Mouse (Mus musculus): ENCODE measurements at regions not wholly inside any gene's neighbourhood (a gene's known extent, or its start where the extent isn't known, plus 50 kb on each side); places are given as distances from the start of the nearest gene placed in this dataset.

DNA sequence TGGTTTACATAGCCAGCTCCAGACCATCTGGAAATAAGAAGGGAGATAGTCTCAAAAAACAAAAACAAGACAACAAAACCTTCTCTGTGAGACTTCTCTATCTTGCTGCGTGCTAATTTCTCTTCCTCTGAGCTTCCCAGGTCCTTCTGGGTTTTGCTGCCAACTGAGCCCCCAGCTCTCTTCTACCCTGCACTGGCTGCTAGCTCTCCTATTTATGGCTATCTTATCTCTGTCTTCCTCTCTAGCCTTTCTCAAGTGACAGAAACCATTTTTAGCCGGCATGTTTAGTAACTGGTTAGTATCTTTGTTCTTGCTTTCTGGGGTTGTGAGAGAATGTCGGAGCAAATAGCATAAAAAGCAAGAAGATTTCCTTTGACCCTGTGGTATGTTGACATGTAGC, 1172.1 kb downstream of the 4930447A16Rik start:
- no peak overlapping the region for H3K4me3 ChIP-seq (ENCODE audit: low read depth, low read length)
- no peak overlapping the region for H3K27ac ChIP-seq (ENCODE audit: low read depth, low read length)
- no peaks in the 10 kb centered on the region for H3K4me1 ChIP-seq (ENCODE audit: control insufficient read depth, insufficient read depth, low read length)
- no peaks in the 10 kb centered on the region for H3K9me3 ChIP-seq (replicated peaks; ENCODE audit: control insufficient read depth, low read length)
- DNase-seq (ENCODE audit: low spot score) (no peak), ATAC-seq (no peak)
- 95% methylated on average over 3 of the region's 3 CpGs for WGBS
- H3K27me3 ChIP-seq (replicated peaks; ENCODE audit: control insufficient read depth, insufficient read depth, low read length) = no peaks in the 10 kb centered on the region
- no peak overlapping the region for H3K4me2 ChIP-seq (ENCODE audit: low read length)
- no peaks in the 10 kb centered on the region for H3K36me3 ChIP-seq (ENCODE audit: control insufficient read depth, insufficient read depth, low read length)
- H3K9ac ChIP-seq (ENCODE audit: low read length) = no peak overlapping the region

DNA sequence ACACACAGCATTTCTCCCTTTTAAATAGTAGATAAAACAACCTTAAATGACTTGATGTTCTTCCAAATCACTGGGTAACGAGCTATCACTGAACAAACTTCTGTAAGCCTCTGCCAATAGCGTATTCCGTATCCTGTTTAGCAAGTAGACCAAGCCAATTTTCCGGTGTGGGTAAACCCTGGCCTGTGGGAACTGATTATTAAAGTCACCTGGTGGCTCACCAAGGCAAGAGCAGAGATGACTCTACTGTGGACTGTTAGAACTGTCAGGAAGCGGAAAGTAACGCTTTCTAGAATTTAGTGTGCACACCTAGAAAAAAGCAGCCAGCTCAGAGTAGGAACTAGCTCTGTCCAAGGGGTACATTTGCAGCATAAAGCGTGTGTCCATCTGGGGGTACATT, 1176.1 kb downstream of the 4930447A16Rik start:
- Histone ChIP-seq H3K4me1 (ENCODE audit: control insufficient read depth, insufficient read depth, low read length) (no peaks in the 10 kb centered on the region), H3K4me3 (ENCODE audit: low read depth, low read length) (no peak overlapping the region), H3K4me2 (ENCODE audit: low read length) (no peak overlapping the region), H3K27ac (ENCODE audit: low read depth, low read length) (no peak overlapping the region), H3K9ac (ENCODE audit: low read length) (no peak overlapping the region), H3K27me3 (replicated peaks; ENCODE audit: control insufficient read depth, insufficient read depth, low read length) (no peaks in the 10 kb centered on the region), H3K36me3 (ENCODE audit: control insufficient read depth, insufficient read depth, low read length) (no peaks in the 10 kb centered on the region), H3K9me3 (replicated peaks; ENCODE audit: control insufficient read depth, low read length) (no peaks in the 10 kb centered on the region)
- no peak for DNase-seq (ENCODE audit: low spot score)
- no peak for ATAC-seq
- 80% methylated on average over 7 of the region's 7 CpGs for whole genome bisulfite sequencing

DNA sequence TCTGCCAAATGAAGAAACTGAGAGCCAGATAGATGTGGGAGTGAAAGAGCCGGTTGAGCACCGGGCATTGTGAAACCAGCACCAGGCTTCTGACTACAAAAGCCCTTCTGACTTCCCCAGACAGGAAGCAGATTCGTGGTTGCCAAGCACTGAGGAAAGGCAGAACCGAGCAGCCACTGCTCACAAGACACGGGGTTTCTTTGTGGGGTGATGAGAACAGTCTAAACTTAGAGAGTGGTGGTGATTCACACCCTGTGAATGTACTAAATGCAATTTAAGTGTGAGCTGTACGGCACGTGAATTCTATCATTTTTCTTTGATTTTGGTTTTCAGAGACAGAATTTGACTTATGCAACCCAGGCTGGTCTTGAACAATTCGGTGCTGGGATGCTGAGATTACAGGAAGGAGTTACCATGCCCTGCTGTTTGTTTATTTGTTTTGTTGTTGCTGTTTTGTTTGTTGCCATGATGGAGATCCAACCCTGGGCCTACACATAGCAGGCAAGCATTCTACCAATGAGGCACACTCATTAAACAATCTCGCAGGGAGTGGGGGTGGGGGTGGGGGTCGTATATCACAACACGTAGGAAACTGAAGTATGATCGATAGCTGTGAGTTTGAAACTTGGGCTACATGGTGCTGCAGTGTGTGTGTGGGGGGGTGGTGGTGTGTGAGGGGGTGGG, 1177.0 kb downstream of the 4930447A16Rik start:
- Histone ChIP-seq H3K9me3 (replicated peaks; ENCODE audit: control insufficient read depth, low read length) (no peaks in the 10 kb centered on the region), H3K4me1 (ENCODE audit: control insufficient read depth, insufficient read depth, low read length) (no peaks in the 10 kb centered on the region), H3K27me3 (replicated peaks; ENCODE audit: control insufficient read depth, insufficient read depth, low read length) (no peaks in the 10 kb centered on the region), H3K9ac (ENCODE audit: low read length) (no peak overlapping the region), H3K4me2 (ENCODE audit: low read length) (no peak overlapping the region), H3K36me3 (ENCODE audit: control insufficient read depth, insufficient read depth, low read length) (no peaks in the 10 kb centered on the region), H3K27ac (ENCODE audit: low read depth, low read length) (no peak overlapping the region), H3K4me3 (ENCODE audit: low read depth, low read length) (no peak overlapping the region)
- no peak for ATAC-seq
- no peak for DNase-seq (ENCODE audit: low spot score)
- WGBS = 77% methylated on average over 12 of the region's 12 CpGs

DNA sequence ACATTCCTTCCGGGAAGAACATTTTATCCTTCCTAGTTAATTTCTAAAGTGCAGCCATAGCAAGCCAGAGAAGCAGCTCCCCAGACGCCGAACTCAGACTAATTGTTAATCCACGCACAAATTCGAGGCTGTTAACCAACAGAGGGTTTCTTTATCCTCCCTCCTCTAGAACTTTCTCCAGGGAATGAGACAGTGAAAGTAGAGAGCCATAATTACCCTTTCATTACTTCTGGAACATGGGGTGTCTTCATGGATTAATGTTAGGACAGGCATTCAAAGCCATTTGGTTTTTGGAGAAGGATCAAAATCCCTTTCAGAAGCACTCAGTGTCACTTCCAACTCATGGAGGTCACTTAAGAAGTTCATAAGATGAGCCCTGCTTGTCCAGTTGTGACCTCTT, 1178.6 kb downstream of the 4930447A16Rik start:
- no peaks in the 10 kb centered on the region for H3K27me3 ChIP-seq (replicated peaks; ENCODE audit: control insufficient read depth, insufficient read depth, low read length)
- no peak overlapping the region for H3K9ac ChIP-seq (ENCODE audit: low read length)
- H3K4me3 ChIP-seq (ENCODE audit: low read depth, low read length) = no peak overlapping the region
- 58% methylated on average over 5 of the region's 5 CpGs for WGBS
- H3K4me1 ChIP-seq (ENCODE audit: control insufficient read depth, insufficient read depth, low read length) = no peaks in the 10 kb centered on the region
- H3K4me2 ChIP-seq (ENCODE audit: low read length) = no peak overlapping the region
- no peaks in the 10 kb centered on the region for H3K9me3 ChIP-seq (replicated peaks; ENCODE audit: control insufficient read depth, low read length)
- H3K27ac ChIP-seq (ENCODE audit: low read depth, low read length) = no peak overlapping the region
- DNase-seq (ENCODE audit: low spot score) (no peak), ATAC-seq (no peak)
- H3K36me3 ChIP-seq (ENCODE audit: control insufficient read depth, insufficient read depth, low read length) = no peaks in the 10 kb centered on the region

DNA sequence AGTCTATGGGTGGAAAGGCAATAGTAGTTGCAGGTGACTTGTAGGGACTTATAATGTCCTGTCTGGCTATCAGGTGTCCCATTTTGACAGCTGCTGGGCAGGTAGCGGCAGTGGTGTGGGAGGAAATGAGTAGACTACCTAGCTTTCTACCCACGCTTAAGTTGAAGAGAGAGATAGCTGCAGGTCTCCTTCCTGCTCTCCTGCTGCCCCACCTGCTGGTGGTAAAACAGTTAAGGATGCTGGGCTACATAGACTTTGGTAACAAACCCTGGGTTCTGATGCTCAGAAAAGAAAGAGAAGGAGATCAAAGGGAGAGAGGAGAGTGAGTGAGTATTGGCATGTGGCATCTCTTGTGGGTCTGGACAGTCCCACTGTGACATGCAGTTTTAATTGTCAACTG, 1182.0 kb downstream of the 4930447A16Rik start:
- H3K27me3 ChIP-seq (replicated peaks; ENCODE audit: control insufficient read depth, insufficient read depth, low read length) = no peaks in the 10 kb centered on the region
- no peak for ATAC-seq
- 66% methylated on average over 2 of the region's 2 CpGs for WGBS
- H3K27ac ChIP-seq (ENCODE audit: low read depth, low read length) = no peak overlapping the region
- no peaks in the 10 kb centered on the region for H3K9me3 ChIP-seq (replicated peaks; ENCODE audit: control insufficient read depth, low read length)
- H3K4me3 ChIP-seq (ENCODE audit: low read depth, low read length) = no peak overlapping the region
- no peaks in the 10 kb centered on the region for H3K36me3 ChIP-seq (ENCODE audit: control insufficient read depth, insufficient read depth, low read length)
- H3K4me1 ChIP-seq (ENCODE audit: control insufficient read depth, insufficient read depth, low read length) = no peaks in the 10 kb centered on the region
- H3K4me2 ChIP-seq (ENCODE audit: low read length) = no peak overlapping the region
- no peak for DNase-seq (ENCODE audit: low spot score)
- H3K9ac ChIP-seq (ENCODE audit: low read length) = no peak overlapping the region

DNA sequence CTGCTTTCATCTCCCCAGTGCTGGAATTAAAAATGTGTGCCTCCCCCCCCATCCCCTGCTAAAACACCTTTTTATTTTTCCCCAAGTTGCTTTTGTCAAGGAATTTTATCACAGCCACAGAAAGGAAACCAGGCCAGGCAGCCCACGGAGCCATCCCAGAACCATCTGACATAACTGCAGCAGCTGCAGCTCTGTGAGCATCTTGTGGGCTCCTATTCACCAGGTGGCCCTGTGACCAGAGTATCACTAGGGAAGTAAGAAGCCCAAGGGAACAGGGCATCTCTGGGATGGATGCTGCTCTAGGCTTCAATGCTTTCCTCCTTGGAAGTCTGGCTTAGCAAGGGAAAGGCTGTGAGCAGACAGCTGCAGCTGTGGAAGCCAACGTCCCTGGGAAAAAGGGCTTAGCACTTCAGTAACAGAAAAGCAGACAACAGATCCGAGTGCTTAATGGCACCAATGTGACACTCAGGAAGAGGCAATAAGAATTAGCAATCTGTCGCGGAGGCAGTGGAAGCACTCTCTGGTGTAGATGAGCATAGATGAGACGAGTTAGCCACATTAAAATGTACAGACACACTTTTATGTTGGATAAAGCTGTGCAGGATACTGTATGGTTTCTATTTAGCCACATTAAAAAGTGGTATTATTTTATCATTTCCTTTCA, 1183.0 kb downstream of the 4930447A16Rik start:
- H3K4me2 ChIP-seq (ENCODE audit: low read length) = no peak overlapping the region
- H3K9ac ChIP-seq (ENCODE audit: low read length) = no peak overlapping the region
- H3K9me3 ChIP-seq (replicated peaks; ENCODE audit: control insufficient read depth, low read length) = no peaks in the 10 kb centered on the region
- no peaks in the 10 kb centered on the region for H3K36me3 ChIP-seq (ENCODE audit: control insufficient read depth, insufficient read depth, low read length)
- H3K4me1 ChIP-seq (ENCODE audit: control insufficient read depth, insufficient read depth, low read length) = no peaks in the 10 kb centered on the region
- no peak overlapping the region for H3K4me3 ChIP-seq (ENCODE audit: low read depth, low read length)
- no peak for DNase-seq (ENCODE audit: low spot score)
- no peak overlapping the region for H3K27ac ChIP-seq (ENCODE audit: low read depth, low read length)
- ATAC-seq = no peak
- H3K27me3 ChIP-seq (replicated peaks; ENCODE audit: control insufficient read depth, insufficient read depth, low read length) = no peaks in the 10 kb centered on the region
- WGBS = 80% methylated on average over 6 of the region's 6 CpGs

DNA sequence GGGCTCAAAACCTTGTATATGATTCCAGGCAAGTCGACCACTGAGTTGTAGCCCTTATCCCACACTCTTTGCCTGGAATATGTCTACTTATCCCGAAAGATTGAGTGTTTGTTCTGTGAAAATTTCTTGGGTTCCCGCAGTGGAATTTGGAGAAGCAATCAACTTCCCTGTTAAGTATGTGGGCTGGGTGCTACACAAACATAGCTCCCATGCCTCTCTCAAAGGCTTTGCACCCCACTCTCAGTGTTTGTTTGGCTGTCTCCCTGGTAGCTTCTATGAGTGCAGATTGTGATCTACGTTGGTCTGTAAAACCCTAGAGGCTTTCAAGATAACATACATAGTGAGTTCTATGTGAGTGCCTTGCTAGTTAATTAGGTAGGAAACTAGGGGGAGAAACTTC, 1184.2 kb downstream of the 4930447A16Rik start:
- no peak overlapping the region for H3K4me2 ChIP-seq (ENCODE audit: low read length)
- H3K9me3 ChIP-seq (replicated peaks; ENCODE audit: control insufficient read depth, low read length) = no peaks in the 10 kb centered on the region
- no peaks in the 10 kb centered on the region for H3K36me3 ChIP-seq (ENCODE audit: control insufficient read depth, insufficient read depth, low read length)
- no peaks in the 10 kb centered on the region for H3K27me3 ChIP-seq (replicated peaks; ENCODE audit: control insufficient read depth, insufficient read depth, low read length)
- WGBS = 94% methylated on average over 4 of the region's 4 CpGs
- H3K27ac ChIP-seq (ENCODE audit: low read depth, low read length) = no peak overlapping the region
- no peak overlapping the region for H3K9ac ChIP-seq (ENCODE audit: low read length)
- H3K4me1 ChIP-seq (ENCODE audit: control insufficient read depth, insufficient read depth, low read length) = no peaks in the 10 kb centered on the region
- ATAC-seq (no peak), DNase-seq (ENCODE audit: low spot score) (no peak)
- no peak overlapping the region for H3K4me3 ChIP-seq (ENCODE audit: low read depth, low read length)

All from forebrain, embryonic 14.5 days (tissue).